Mouse (Mus musculus) lung, adult 2 months (tissue): ENCODE measurements at regions not wholly inside any gene's neighbourhood (a gene's known extent, or its start where the extent isn't known, plus 50 kb on each side); places are given as distances from the start of the nearest gene placed in this dataset.

Source experiments
- CTCF ChIP-seq: fragments of 200-500 bp; IDR thresholded peaks from 2 replicates; pipeline ENCODE4 v1.5.1; 2011; ENCODE audit warnings: mild to moderate bottlenecking, low read length, control low read depth; ENCODE audit not compliant: insufficient read depth
- POLR2A ChIP-seq: fragments of 200-500 bp; IDR thresholded peaks from 2 replicates; pipeline ENCODE4 v1.6.1; 2011; ENCODE audit warnings: low read depth, mild to moderate bottlenecking, control low read depth, low read length, borderline replicate concordance; ENCODE audit errors: extremely low read depth

GRCm38 (mm10) chr10:109249781-109250180, 239.0 kb upstream of the Syt1 start:
- no peak for TF ChIP-seq CTCF
- no peak for TF ChIP-seq POLR2A
